Mouse (Mus musculus) heart, postnatal 14 days (tissue): Measurements from ENCODE around the gene Serf1. TPM values are rescaled to one million over a fixed set of nuclear protein-coding genes. Genes with fewer than 3 reads are reported as not detected.

ENCODE experiments used
- total RNA-seq, 2 experiments: library from RNA; stranded (reverse); gene quantifications; 2 replicates each; pipeline ENCODE4 v1.2.3; 2021

Gene Serf1
- total RNA-seq, 2 experiments from 2014 or later, result 8.9 to 10.0 TPM

Other genes starting within 250 kb of the Serf1 start
- under 1 TPM in 1 of 2 experiments, not detected in 1; 0.36 TPM for gene Cartpt, start 206.9 kb upstream of the Serf1 start, total RNA-seq
- gene Mccc2, start 92.4 kb upstream of the Serf1 start, total RNA-seq, result 10 to 100 TPM; 50.1 to 55.5 TPM
- gene Bdp1, start 3.9 kb upstream of the Serf1 start, total RNA-seq, result 10 to 100 TPM; 29.2 to 30.3 TPM
- 10 to 100 TPM; 16.2 to 17.3 TPM for gene Smn1, start 16.8 kb downstream of the Serf1 start, total RNA-seq
- gene Naip2, start 94.1 kb downstream of the Serf1 start, total RNA-seq, result under 1 TPM; 0.44 to 0.50 TPM
- under 1 TPM; 0.32 to 0.33 TPM for gene Naip5, start 138.3 kb downstream of the Serf1 start, total RNA-seq
- under 1 TPM; 0.20 to 0.22 TPM for gene Naip6, start 209.7 kb downstream of the Serf1 start, total RNA-seq